Mouse (Mus musculus) E14TG2a.4 (cell line): Measurements from ENCODE around the gene Slc31a2.

Experiments used
- CTCF ChIP-seq: conservative IDR thresholded peaks from 2 replicates; pipeline ENCODE4 v1.5.1; 2014; ENCODE audit warnings: low read length
- NANOG ChIP-seq: IDR thresholded peaks from 2 replicates; pipeline ENCODE4 v1.6.1; 2014; ENCODE audit warnings: borderline replicate concordance, low read length, mixed read lengths
- POU5F1 ChIP-seq: IDR thresholded peaks from 2 replicates; pipeline ENCODE4 v1.6.1; 2014; ENCODE audit warnings: low read length, borderline replicate concordance

- no peak for TF ChIP-seq CTCF
- no peak for TF ChIP-seq NANOG
- no peak for TF ChIP-seq POU5F1
These were observed 30.3 kb downstream of the Slc31a2 start for GRCm38 (mm10) chr4:62292461-62293180.
